In genomic region chr11:11972401-11973110, GRCm38 (mm10) we compare ENCODE assay signal across 9 mouse cellular contexts.
DNase-seq lines count a peak whose midpoint lies in the region; ATAC-seq and TF ChIP-seq lines count a peak whose summit lies in the region.
"Had no signal": no experiment of that assay in that cellular context is flagged by ENCODE, and none has a peak within 500 bp of the region (broad histone marks: within the 10 kb centered on the region; RNA-seq: fewer than 3 reads in every experiment).

No protein-coding gene starts in this region.

- no peaks in the 10 kb centered on the region for H3K27me3 ChIP-seq in forebrain, embryonic 11.5 days (ENCODE audit: control insufficient read depth, insufficient read depth, low read length)
- H3K27me3 ChIP-seq in forebrain, embryonic 14.5 days (replicated peaks; ENCODE audit: control insufficient read depth, insufficient read depth, low read length) = no peaks in the 10 kb centered on the region
- no peaks in the 10 kb centered on the region for H3K27me3 ChIP-seq in hindbrain, embryonic 12.5 days
- H3K27me3 ChIP-seq in hindbrain, postnatal 0 days (ENCODE audit: insufficient read depth, low read length) = no peaks in the 10 kb centered on the region
- H3K27me3 ChIP-seq in limb, embryonic 10.5 days (ENCODE audit: low read depth, poor library complexity, severe bottlenecking) = no peaks in the 10 kb centered on the region
- no peaks in the 10 kb centered on the region for H3K27me3 ChIP-seq in cerebellum, adult 2 months (ENCODE audit: control insufficient read depth, insufficient read depth, low read length)

- peaks cover 4% of the 10 kb centered on the region; the same call in 1 of the 2 replicates for H3K9me3 ChIP-seq in forebrain, embryonic 11.5 days (ENCODE audit: control insufficient read depth, low read length)
- no peaks in the 10 kb centered on the region for H3K9me3 ChIP-seq in forebrain, embryonic 14.5 days (replicated peaks; ENCODE audit: control insufficient read depth, low read length)
- no peaks in the 10 kb centered on the region for H3K9me3 ChIP-seq in hindbrain, embryonic 12.5 days (replicated peaks)
- H3K9me3 ChIP-seq in hindbrain, postnatal 0 days (ENCODE audit: low read length) = no peaks in the 10 kb centered on the region
- no peaks in the 10 kb centered on the region for H3K9me3 ChIP-seq in limb, embryonic 10.5 days (replicated peaks)

- no peak overlapping the region for H3K27ac ChIP-seq in forebrain, embryonic 11.5 days (ENCODE audit: low read depth, low read length)
- H3K27ac ChIP-seq in forebrain, embryonic 14.5 days (ENCODE audit: low read depth, low read length) = no peak overlapping the region
- H3K27ac ChIP-seq in hindbrain, embryonic 12.5 days = no peak overlapping the region
- H3K27ac ChIP-seq in hindbrain, postnatal 0 days = no peak overlapping the region
- H3K27ac ChIP-seq in limb, embryonic 10.5 days = peak overlapping the region; percentile 56; the same call in 1 of the 2 replicates
- no peak overlapping the region for H3K27ac ChIP-seq in cerebellum, adult 2 months (ENCODE audit: insufficient read depth, low read length)
- H3K27ac ChIP-seq: layer of hippocampus, adult 2 months had no signal

- no peaks in the 10 kb centered on the region; the same call in 1 of the 2 replicates for H3K36me3 ChIP-seq in forebrain, embryonic 11.5 days (ENCODE audit: control insufficient read depth, insufficient read depth, low read length)
- peaks cover 18% of the 10 kb centered on the region for H3K36me3 ChIP-seq in forebrain, embryonic 14.5 days (ENCODE audit: control insufficient read depth, insufficient read depth, low read length)
- peaks cover 4% of the 10 kb centered on the region; the same call in 1 of the 2 replicates for H3K36me3 ChIP-seq in hindbrain, embryonic 12.5 days
- H3K36me3 ChIP-seq in hindbrain, postnatal 0 days (ENCODE audit: insufficient read depth, low read length) = no peaks in the 10 kb centered on the region
- H3K36me3 ChIP-seq in limb, embryonic 10.5 days = peaks cover 80% of the 10 kb centered on the region

- WGBS in forebrain, embryonic 11.5 days = 86% methylated on average over 6 of the region's 6 CpGs
- WGBS in forebrain, embryonic 14.5 days = 88% methylated on average over 6 of the region's 6 CpGs
- 73% methylated on average over 6 of the region's 6 CpGs for WGBS in hindbrain, embryonic 12.5 days
- WGBS in hindbrain, postnatal 0 days = 83% methylated on average over 6 of the region's 6 CpGs
- 83% methylated on average over 6 of the region's 6 CpGs for WGBS in limb, embryonic 10.5 days
- 95% methylated on average over 6 of the region's 6 CpGs for WGBS in cerebellum, adult 2 months

- H3K4me3 ChIP-seq in forebrain, embryonic 11.5 days (ENCODE audit: low read depth, low read length) = no peak overlapping the region
- no peak overlapping the region for H3K4me3 ChIP-seq in forebrain, embryonic 14.5 days (ENCODE audit: low read depth, low read length)
- no peak overlapping the region for H3K4me3 ChIP-seq in hindbrain, embryonic 12.5 days
- no peak overlapping the region for H3K4me3 ChIP-seq in hindbrain, postnatal 0 days (ENCODE audit: low read length)
- no peak overlapping the region for H3K4me3 ChIP-seq in limb, embryonic 10.5 days
- H3K4me3 ChIP-seq in cerebellum, adult 2 months (replicated peaks; ENCODE audit: insufficient read depth, low read depth, low read length) = no peak overlapping the region
- H3K4me3 ChIP-seq: layer of hippocampus, adult 2 months had no signal

- no peak overlapping the region for H3K9ac ChIP-seq in forebrain, embryonic 11.5 days (ENCODE audit: low read length)
- H3K9ac ChIP-seq in forebrain, embryonic 14.5 days (ENCODE audit: low read length) = no peak overlapping the region
- no peak overlapping the region for H3K9ac ChIP-seq in hindbrain, embryonic 12.5 days
- H3K9ac ChIP-seq in hindbrain, postnatal 0 days (replicated peaks; ENCODE audit: low read length) = no peak overlapping the region

- no peak for TF ChIP-seq CTCF in hindbrain, postnatal 0 days (IDR thresholded peaks at IDR 0.05; ENCODE audit: low read depth)
- TF ChIP-seq CTCF in cerebellum, adult 2 months (IDR thresholded peaks at IDR 0.05; ENCODE audit: borderline replicate concordance, insufficient read depth, low read depth, low read length) = no peak

- H3K4me2 ChIP-seq in forebrain, embryonic 11.5 days (ENCODE audit: low read depth, low read length, severe bottlenecking) = no peak overlapping the region
- H3K4me2 ChIP-seq in forebrain, embryonic 14.5 days (ENCODE audit: low read length) = no peak overlapping the region
- no peak overlapping the region for H3K4me2 ChIP-seq in hindbrain, embryonic 12.5 days (replicated peaks)
- H3K4me2 ChIP-seq in hindbrain, postnatal 0 days (ENCODE audit: low read depth, low read length) = no peak overlapping the region

- TF ChIP-seq POLR2A in cerebellum, adult 2 months (IDR thresholded peaks at IDR 0.05; ENCODE audit: borderline replicate concordance, insufficient read depth, low read length) = no peak

- no peaks in the 10 kb centered on the region for H3K4me1 ChIP-seq in forebrain, embryonic 11.5 days (replicated peaks; ENCODE audit: control insufficient read depth, insufficient read depth, low read length)
- H3K4me1 ChIP-seq in forebrain, embryonic 14.5 days (ENCODE audit: control insufficient read depth, insufficient read depth, low read length) = no peaks in the 10 kb centered on the region
- no peaks in the 10 kb centered on the region for H3K4me1 ChIP-seq in hindbrain, embryonic 12.5 days
- no peaks in the 10 kb centered on the region for H3K4me1 ChIP-seq in hindbrain, postnatal 0 days (ENCODE audit: insufficient read depth, low read length)
- peaks cover 6% of the 10 kb centered on the region for H3K4me1 ChIP-seq in limb, embryonic 10.5 days
- no peaks in the 10 kb centered on the region for H3K4me1 ChIP-seq in cerebellum, adult 2 months (ENCODE audit: control insufficient read depth, insufficient read depth, low read length)

- no peak for DNase-seq in forebrain, embryonic 11.5 days (ENCODE audit: low spot score)
- no peak for DNase-seq in forebrain, embryonic 14.5 days (ENCODE audit: low spot score)
- DNase-seq in hindbrain, postnatal 0 days (ENCODE audit: low spot score) = no peak
- peak; percentile 61 for DNase-seq in R1 (ENCODE audit: low read depth, low spot score)
- DNase-seq in limb, embryonic 10.5 days (ENCODE audit: low spot score) = no peak
- DNase-seq in cerebellum, adult 2 months = no peak
- DNase-seq in right cerebral cortex, postnatal 4 days = no peak

- ATAC-seq in forebrain, embryonic 11.5 days (replicated peaks; ENCODE audit: low FRiP score) = peak; percentile 31
- no peak for ATAC-seq in forebrain, embryonic 14.5 days
- ATAC-seq in hindbrain, embryonic 12.5 days (ENCODE audit: low FRiP score) = 0 out of 2 replicates have a peak, but pooled peaks have one; percentile 35
- no peak for ATAC-seq in hindbrain, postnatal 0 days

Comparison
In these comparisons a context has a peak if more than half of its experiments do, and no peak if none do; other contexts are left out.
1. ATAC-seq: peak in forebrain, embryonic 11.5 days (single experiment) and hindbrain, embryonic 12.5 days (single experiment); none in forebrain, embryonic 14.5 days (single experiment) and hindbrain, postnatal 0 days (single experiment).